Mouse (Mus musculus) forebrain, embryonic 16.5 days (tissue): ENCODE results near the gene Elovl7. TPM values are rescaled to one million over a fixed set of nuclear protein-coding genes. Genes with fewer than 3 reads are reported as not detected.

ENCODE experiments used
- ATAC-seq: fragments of 200-750 bp; cut with Nextera tagmentation; 2 replicates; pipeline ENCODE4 v1.8.0; 2017; ENCODE audit warnings: mild to moderate bottlenecking, moderate library complexity
- H3K27ac ChIP-seq: fragments of 300-500 bp; sonication (generic); 2 replicates; pipeline ENCODE4 v1.5.1; 2014; ENCODE audit warnings: low read length, control low read depth
- H3K27me3 ChIP-seq: fragments of 300-500 bp; sonication (generic); replicated peaks from 2 replicates; pipeline ENCODE4 v1.6.1; 2014; ENCODE audit warnings: low read length; ENCODE audit not compliant: control insufficient read depth, insufficient read depth
- H3K36me3 ChIP-seq: fragments of 300-500 bp; sonication (generic); 2 replicates; pipeline ENCODE4 v1.6.1; 2014; ENCODE audit not compliant: control insufficient read depth, insufficient read depth
- H3K4me1 ChIP-seq: fragments of 300-500 bp; sonication (generic); replicated peaks from 2 replicates; pipeline ENCODE4 v1.6.1; 2014; ENCODE audit warnings: low read length; ENCODE audit not compliant: control insufficient read depth, insufficient read depth
- H3K4me2 ChIP-seq: fragments of 300-500 bp; sonication (generic); 2 replicates; pipeline ENCODE4 v1.6.1; 2014; ENCODE audit warnings: mild to moderate bottlenecking, low read length, control low read depth
- H3K4me3 ChIP-seq: fragments of 300-500 bp; sonication (generic); replicated peaks from 2 replicates; pipeline ENCODE4 v1.5.1; 2014; ENCODE audit warnings: mild to moderate bottlenecking, low read length, control low read depth
- H3K9ac ChIP-seq: fragments of 300-500 bp; sonication (generic); replicated peaks from 2 replicates; pipeline ENCODE4 v1.6.1; 2014; ENCODE audit warnings: low read depth, low read length, control low read depth
- H3K9me3 ChIP-seq: fragments of 300-500 bp; sonication (generic); 2 replicates; pipeline ENCODE4 v1.6.1; 2016; ENCODE audit warnings: low read length; ENCODE audit not compliant: control insufficient read depth
- WGBS: fragments of 180-500 bp; shearing (Covaris S2); extraction: QIAGEN DNeasy Blood & Tissue Kit; methylation state at CpG from one replicate; pipeline ENCODE4 v1.1.7; 2014; 5-methylcytosine and 5-hydroxymethylcytosine counted together
- polyA plus RNA-seq: library from polyadenylated mRNA; unstranded; fragments of >200 nt; fragmentation: Nextera tagmentation; extraction: Ambion mirVana; gene quantifications from 2 replicates; pipeline ENCODE4 v1.2.1, GENCODE M21; 2015

Gene Elovl7
- polyA plus RNA-seq, 1 experiment from 2014 or later = 1.8 TPM

DNA sequence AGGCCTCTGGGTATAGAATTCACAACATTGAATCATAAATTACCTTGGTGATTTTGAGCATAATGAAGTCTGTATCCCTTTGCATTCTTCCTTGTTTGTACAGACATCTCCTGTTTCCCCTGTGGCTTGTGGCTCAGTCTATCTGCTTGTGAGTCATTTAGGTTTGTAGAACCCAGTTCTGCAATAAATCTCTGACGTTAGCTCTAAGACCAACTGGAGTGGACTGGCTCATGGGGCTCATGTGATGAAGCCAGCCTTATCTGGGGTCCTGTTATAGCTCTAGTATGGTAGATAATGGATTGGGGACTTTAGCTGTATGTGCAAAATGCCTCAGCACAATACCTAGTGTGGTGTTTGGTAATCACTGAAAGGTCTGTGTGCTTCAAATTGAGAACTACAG lies 89.6 kb downstream of the Elovl7 start:
- H3K4me3 ChIP-seq = no peak overlapping the region
- no peaks in the 10 kb centered on the region for H3K36me3 ChIP-seq
- no peak overlapping the region for H3K9ac ChIP-seq
- H3K9me3 ChIP-seq = no peaks in the 10 kb centered on the region
- no peaks in the 10 kb centered on the region for H3K4me1 ChIP-seq
- no peak for ATAC-seq
- WGBS = 91% methylated on average over 1 of the region's 1 CpGs
- no peaks in the 10 kb centered on the region for H3K27me3 ChIP-seq
- no peak overlapping the region for H3K27ac ChIP-seq
- H3K4me2 ChIP-seq = no peak overlapping the region

DNA sequence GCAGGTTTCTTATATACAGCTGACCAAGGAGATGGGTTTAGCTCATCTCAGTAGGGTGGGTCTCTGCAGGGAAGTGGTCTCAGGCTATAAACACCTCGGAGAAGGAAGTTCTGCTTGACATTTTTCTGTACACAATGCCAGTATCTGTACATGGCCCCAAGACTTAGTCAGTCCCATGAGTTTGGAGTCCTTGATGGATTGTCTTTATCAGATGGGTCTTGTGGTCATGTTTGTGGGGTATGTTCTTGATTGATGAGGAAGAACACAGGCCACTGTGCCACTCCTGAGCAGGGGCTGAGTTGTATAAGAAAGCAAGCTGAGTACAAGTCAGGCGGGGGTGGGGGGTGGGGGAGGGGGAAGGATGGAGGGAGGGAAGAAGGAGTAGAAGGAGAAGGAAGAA lies 90.5 kb downstream of the Elovl7 start:
- Histone ChIP-seq H3K9ac (no peak overlapping the region), H3K36me3 (no peaks in the 10 kb centered on the region), H3K4me2 (no peak overlapping the region), H3K27me3 (no peaks in the 10 kb centered on the region), H3K27ac (no peak overlapping the region), H3K9me3 (no peaks in the 10 kb centered on the region), H3K4me1 (no peaks in the 10 kb centered on the region), H3K4me3 (no peak overlapping the region)
- ATAC-seq = no peak
- WGBS = 71% methylated on average over 2 of the region's 2 CpGs

DNA sequence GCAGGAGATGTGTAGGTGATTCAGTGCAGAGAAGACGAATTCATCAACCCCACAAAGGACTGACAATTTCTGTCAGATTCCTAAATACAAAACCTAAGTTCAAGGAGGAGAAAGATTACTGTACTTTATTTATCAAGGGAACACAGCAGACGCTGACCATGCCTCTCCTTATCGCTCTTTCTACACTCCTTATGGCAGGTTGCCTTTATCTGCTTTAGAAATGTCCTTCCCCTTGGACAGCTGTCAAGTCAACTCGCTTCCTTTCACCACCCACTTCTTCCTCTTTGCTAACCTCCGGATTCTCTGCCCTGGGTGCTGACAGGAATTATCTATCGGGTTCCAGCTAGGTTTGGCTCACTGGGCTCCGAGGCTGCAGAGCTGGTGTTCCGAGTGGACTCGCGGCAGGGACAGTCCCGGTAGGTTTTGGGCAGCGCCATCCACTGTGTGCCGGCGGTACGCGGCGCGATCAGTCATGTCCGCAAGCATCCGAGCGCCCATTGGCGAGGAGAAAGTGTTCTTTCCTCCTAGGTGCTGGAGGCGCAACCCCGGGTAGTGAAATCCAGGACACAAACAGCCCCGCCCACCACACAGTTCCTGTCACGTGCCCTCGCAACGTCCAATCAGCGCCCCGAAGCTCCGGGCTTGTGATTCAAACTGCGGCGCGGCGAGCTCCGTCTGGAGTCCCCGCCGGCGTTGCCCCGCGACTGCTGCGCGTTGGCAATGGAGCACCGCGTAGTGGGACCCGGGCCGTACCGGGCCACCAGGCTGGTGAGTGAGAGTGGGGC lies 101.7 kb downstream of the Elovl7 start, which contains the start of gene Depdc1b:
Gene Depdc1b (plus strand): TSS at position 631 of the 785 bp plus-strand sequence.
- H3K4me2 ChIP-seq = peak within 1 kb of the TSS; percentile 94
- no peaks in the 10 kb centered on the region for H3K27me3 ChIP-seq
- H3K9me3 ChIP-seq = no peaks in the 10 kb centered on the region
- H3K4me1 ChIP-seq = peaks cover 13% of the 10 kb centered on the region
- WGBS = under 1% methylated on average over 48 of the region's 48 CpGs
- H3K9ac ChIP-seq = peak within 1 kb of the TSS; percentile 75
- H3K36me3 ChIP-seq = no peaks in the 10 kb centered on the region
- peak within 1 kb of the TSS; percentile 90 for H3K4me3 ChIP-seq
- H3K27ac ChIP-seq = 0 out of 2 replicates have a peak within 1 kb of the TSS, but pooled peaks have one; percentile 38
- peak; percentile 99 for ATAC-seq

DNA sequence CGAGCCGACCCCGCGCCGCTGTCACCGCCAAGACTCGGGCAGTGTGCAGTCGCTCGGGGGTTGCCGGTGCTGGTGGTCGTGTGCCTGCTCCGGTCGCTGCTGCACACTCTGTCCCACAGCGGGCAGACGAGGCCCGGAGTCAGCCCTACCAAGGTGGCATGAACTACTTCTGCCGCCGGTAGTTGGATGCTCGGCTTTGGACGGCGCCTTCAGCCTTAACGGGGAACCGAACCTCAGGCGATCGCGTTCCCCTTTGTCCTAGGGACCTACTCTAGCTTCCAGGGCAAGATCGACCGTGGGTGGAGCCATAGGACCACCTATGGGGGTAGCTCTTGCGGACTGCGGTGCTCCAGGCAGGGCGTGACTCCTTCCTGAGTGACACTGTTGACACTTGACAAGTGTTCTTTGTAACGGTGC lies 102.3 kb downstream of the Elovl7 start:
- H3K36me3 ChIP-seq = no peaks in the 10 kb centered on the region
- no peak overlapping the region for H3K27ac ChIP-seq
- ATAC-seq = peak; percentile 34
- peak overlapping the region; percentile 75 for H3K9ac ChIP-seq
- H3K4me3 ChIP-seq = peak overlapping the region; percentile 90
- WGBS = under 1% methylated on average over 32 of the region's 32 CpGs
- H3K4me2 ChIP-seq = peak overlapping the region; percentile 94
- peaks cover 13% of the 10 kb centered on the region for H3K4me1 ChIP-seq
- H3K9me3 ChIP-seq = no peaks in the 10 kb centered on the region
- H3K27me3 ChIP-seq = no peaks in the 10 kb centered on the region

DNA sequence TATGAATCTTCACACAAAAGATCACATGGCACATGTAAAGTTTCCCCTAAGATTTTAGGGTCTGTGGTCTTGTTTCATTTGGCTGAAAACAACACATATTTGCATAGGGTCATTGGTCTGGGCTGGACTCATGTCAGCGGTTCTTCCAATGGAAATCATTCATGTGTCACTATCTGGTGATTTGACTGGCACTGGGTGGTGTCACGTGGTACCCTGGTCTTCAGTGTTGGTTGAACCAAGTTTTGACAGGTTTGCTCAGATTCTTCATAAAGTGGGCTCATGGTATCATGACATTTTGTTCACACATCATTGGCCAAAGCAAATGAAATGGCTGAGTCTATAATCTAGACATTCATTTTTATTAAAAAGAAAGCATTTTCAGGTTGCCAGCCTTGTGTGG lies 103.2 kb downstream of the Elovl7 start:
- H3K9me3 ChIP-seq = no peaks in the 10 kb centered on the region
- no peak overlapping the region for H3K4me3 ChIP-seq
- WGBS = 90% methylated on average over 2 of the region's 2 CpGs
- peak overlapping the region; percentile 94 for H3K4me2 ChIP-seq
- H3K27ac ChIP-seq = no peak overlapping the region
- H3K4me1 ChIP-seq = peaks cover 13% of the 10 kb centered on the region
- no peaks in the 10 kb centered on the region for H3K36me3 ChIP-seq
- no peaks in the 10 kb centered on the region for H3K27me3 ChIP-seq
- ATAC-seq = no peak
- no peak overlapping the region for H3K9ac ChIP-seq

GRCm38 (mm10) chr13:108319028-108319427 lies 104.8 kb downstream of the Elovl7 start:
- peaks cover 13% of the 10 kb centered on the region for H3K4me1 ChIP-seq
- ATAC-seq = no peak
- H3K9ac ChIP-seq = no peak overlapping the region
- H3K9me3 ChIP-seq = no peaks in the 10 kb centered on the region
- H3K27ac ChIP-seq = no peak overlapping the region
- WGBS = 98% methylated on average over 8 of the region's 8 CpGs
- H3K36me3 ChIP-seq = no peaks in the 10 kb centered on the region
- H3K4me2 ChIP-seq = no peak overlapping the region
- no peak overlapping the region for H3K4me3 ChIP-seq
- H3K27me3 ChIP-seq = no peaks in the 10 kb centered on the region

- no peak overlapping the region for H3K4me3 ChIP-seq
- H3K9ac ChIP-seq = no peak overlapping the region
- no peak overlapping the region for H3K4me2 ChIP-seq
- ATAC-seq = no peak
- no peaks in the 10 kb centered on the region for H3K27me3 ChIP-seq
- H3K27ac ChIP-seq = no peak overlapping the region
- no peaks in the 10 kb centered on the region for H3K36me3 ChIP-seq
- no peaks in the 10 kb centered on the region for H3K9me3 ChIP-seq
- peaks cover 12% of the 10 kb centered on the region for H3K4me1 ChIP-seq
- 89% methylated on average over 8 of the region's 8 CpGs for WGBS
These were observed 106.0 kb downstream of the Elovl7 start for GRCm38 (mm10) chr13:108320216-108320615.

DNA sequence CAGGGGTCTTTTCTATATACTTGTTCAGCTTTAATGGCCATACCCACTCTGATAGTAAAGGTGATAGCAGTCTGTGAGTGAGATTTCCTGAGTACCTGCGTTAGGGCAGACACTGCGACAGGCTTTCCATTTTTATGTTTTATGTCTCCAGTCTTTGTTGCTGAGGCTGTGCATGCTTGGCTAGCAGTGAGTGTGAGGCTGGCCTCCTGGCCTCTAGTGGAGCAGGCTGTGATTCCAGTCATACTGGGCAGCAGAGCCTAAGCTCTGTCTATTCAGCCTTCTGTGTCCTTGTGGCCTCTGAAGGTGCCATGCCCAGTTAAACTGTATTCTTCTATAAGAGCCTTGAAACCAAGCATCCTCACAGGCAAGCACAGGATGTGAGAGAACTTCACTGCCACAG lies 108.3 kb downstream of the Elovl7 start:
- 92% methylated on average over 2 of the region's 2 CpGs for WGBS
- Histone ChIP-seq H3K4me3 (no peak overlapping the region), H3K36me3 (no peaks in the 10 kb centered on the region), H3K9ac (no peak overlapping the region), H3K27ac (no peak overlapping the region), H3K4me1 (no peaks in the 10 kb centered on the region), H3K9me3 (no peaks in the 10 kb centered on the region), H3K4me2 (no peak overlapping the region), H3K27me3 (no peaks in the 10 kb centered on the region)
- no peak for ATAC-seq

DNA sequence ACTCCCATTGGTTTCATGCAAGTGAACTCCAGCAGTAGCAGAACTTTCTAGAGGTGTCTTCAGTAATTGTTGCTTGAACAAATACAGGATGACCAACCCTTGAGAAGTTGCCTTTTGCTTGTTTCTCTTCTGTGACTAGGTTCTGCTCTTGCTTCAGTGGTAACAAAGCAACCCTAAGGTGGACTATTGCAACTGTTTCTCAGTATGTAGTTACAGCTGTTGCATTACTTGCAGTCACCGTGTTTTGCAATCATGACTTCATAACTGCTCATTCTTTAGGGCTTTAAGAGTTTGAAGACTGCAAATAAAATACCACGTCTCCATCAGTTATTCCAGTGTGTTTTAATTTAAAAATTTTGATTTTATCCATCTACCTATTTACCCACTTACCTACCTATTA lies 109.1 kb downstream of the Elovl7 start:
- 96% methylated on average over 2 of the region's 2 CpGs for whole genome bisulfite sequencing
- no peaks in the 10 kb centered on the region for H3K4me1 ChIP-seq
- H3K4me3 ChIP-seq = no peak overlapping the region
- no peak overlapping the region for H3K9ac ChIP-seq
- no peak overlapping the region for H3K27ac ChIP-seq
- no peaks in the 10 kb centered on the region for H3K27me3 ChIP-seq
- H3K36me3 ChIP-seq = no peaks in the 10 kb centered on the region
- H3K9me3 ChIP-seq = no peaks in the 10 kb centered on the region
- H3K4me2 ChIP-seq = no peak overlapping the region
- ATAC-seq = no peak
